Mouse (Mus musculus): ENCODE data around the gene Grin2d.
A peak's percentile ranks its signal among the peaks of the same experiment; 100 is the strongest.
"Not testable (repeated sequence)": the region's sequence is repeated elsewhere in the genome, so short reads cannot be mapped to it uniquely, and the experiment has no call there.

The Grin2d gene

DNA sequence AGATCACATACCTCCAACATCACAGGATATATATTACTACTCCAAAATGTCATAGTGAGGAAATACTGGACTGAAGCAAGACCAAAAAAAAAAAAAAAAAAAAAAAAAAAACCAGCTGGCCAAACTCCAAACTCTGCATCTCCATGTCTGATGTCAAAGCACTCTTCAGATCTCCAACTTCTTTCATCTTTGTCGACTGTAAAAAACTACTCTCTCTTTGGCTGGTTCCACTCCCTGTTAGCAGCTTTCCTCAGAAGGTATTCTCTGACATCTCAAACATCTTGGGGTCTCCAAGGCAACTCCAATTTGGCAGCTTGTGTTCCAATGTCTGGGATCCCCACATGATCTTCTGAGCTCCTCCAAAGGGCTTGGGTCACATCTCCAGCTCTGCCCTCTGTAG, at the start of gene Grin2d:
Grin2d (minus strand) TSS at position 101 of the 400 bp plus-strand sequence.
- DNase-seq (ENCODE audit: low spot score in 2 of 2) = not testable (repeated sequence)

DNA sequence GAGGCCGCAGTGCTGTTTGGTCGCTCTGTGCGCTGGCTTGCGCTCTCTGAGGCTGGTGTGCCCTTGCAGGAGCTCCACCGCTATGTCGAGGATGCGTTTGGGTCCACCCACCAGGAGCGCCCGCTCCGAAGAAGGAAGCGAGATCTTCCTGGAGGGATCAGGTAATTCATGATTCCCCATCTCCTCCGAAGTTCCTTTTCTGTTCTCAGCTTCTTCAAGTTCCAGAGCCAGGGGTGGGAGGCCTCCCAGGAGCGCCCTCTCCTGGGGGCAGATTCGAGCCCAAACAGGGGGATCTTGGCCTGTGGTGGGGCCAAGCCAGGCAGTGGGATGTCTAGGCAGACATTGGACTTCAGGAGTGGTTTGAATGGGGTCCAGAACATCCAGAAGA, 46.2 kb upstream of the Grin2d start:
- peak in 1 of 2 experiments; percentile 64 for DNase-seq (ENCODE audit: low spot score in 2 of 2)

DNA sequence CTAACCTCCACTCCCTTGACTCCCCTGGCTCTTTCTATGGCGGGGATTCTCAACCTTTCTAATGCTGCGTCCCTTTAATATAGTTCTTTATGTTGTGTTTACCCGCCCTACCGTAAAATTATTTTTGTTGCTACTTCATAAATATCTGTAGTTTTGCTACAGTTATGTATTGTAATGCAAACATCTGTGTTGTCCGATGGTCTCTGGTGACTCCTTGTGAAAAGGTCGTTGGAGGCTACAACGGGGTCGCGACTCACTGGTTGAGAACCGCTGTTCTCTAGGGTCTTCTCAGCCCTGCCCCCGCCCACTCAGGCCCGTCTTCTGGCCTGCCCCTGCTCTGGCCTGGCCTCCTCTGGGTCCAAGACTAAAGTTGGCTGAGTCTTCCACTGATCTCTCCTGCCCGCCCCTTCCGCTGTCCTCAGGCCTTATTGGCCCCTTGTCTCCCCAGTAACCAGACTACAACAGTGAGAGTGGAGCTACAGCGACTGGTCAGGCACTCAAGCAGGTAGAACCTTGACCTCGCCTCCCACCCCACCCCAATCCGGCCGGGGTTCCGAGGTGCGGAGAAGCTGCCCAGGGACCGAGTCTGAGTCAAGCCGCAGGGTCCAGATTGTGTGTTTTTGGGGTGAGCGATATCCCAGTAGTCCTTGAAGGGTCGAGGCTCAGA, 45.7 kb upstream of the Grin2d start, which contains the start of gene Ccdc114:
Ccdc114 (plus strand) TSS at position 311 of the 667 bp plus-strand sequence.
- peak; percentile 58 to 71 for DNase-seq (ENCODE audit: low spot score in 2 of 2)

DNA sequence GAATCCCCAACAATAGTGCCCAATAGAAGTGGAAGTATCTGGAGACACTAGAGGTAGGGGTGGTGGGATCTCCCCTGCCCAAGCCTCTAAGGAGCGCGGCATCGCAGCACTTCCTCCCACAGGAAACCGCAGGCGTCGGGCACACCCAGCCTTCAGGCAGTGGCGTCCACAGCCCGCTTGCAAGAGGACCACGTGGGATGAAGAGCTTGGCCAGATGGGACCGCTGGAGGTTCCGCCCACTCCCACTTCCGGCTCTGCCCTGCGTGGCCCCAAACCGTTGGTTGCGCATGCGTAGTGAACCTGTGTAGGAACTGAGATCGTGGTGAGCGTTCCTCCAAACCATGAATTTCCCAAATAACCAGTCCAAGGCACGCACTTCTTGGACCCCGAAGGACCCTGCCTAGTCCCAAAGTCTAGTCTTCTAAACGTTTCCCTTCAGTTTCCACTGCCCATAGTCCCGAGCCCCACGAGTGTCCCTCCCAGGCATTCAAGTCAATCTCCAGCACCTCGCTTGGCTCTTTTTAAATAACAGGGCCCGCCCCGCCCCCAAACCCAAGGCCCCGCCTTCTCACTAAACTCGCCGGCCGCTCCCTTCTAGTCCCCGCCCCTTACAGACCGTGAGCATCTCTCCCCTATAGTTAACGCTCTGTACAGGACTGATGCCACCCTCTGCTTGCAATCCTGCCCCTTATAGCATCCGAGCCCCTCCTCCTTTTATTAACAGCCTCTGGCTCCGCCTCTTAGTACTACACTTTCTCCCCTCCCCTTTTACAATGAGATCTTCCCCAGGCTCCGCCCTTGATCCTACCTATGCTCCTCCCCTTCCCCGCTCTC, 45.0 kb upstream of the Grin2d start:
- DNase-seq (ENCODE audit: low spot score in 2 of 2) = peak; percentile 85 to 94

DNA sequence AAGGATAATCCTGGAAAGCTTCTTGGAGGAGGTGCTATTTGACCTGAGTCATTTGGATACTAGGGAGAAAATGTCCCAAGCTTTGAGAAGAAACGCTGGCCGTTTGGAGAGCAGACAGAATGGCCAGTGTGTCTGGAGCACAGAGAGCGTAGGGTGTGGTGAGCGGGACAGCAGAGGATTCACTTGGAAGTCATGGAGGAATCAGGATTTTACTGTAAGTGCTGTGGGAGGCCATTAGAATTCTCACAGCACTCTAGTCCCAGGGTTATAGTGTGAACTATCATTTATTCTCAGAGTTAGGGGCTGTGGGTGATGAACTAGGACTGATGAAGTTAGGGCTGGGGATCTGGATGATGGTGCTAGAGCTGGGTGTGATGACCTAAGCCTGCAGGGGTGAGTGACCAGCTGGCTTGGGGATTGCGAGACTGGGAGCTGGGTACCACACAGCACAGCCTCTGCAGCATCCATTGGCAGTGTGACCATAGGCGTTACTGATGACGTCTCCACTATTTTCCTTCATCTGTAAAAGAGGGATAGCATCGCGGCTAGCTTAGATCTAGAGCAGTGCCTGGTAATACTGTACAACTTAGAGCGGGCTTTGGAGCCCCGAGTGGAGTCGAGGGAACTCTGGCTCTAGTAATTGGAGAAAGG, 43.9 kb upstream of the Grin2d start:
- DNase-seq (ENCODE audit: low spot score in 2 of 2) = peak; percentile 28 to 33

DNA sequence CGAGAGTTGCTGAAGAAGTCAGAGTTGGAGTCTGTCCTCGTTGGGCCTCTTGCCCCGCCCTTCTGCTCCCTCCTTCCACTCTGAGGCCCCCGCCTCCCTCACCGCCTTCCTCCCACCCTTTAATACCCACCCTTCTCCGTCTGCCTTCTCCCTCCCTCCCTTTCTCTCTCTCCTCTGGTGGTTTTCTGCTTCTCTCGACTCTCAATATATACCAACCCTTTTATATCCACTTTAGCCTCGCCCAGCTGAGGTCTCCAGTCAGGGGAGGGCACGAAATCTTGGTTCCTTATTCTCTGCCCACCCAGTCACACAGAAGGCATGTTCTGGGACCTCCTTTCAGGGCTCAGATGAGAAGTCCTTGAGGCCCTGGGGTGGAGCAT, 43.1 kb upstream of the Grin2d start, which contains the start of gene Emp3:
Emp3 (minus strand) TSS at position 163 of the 380 bp plus-strand sequence.
- DNase-seq (ENCODE audit: low spot score in 2 of 2) = peak; percentile 44 to 75

DNA sequence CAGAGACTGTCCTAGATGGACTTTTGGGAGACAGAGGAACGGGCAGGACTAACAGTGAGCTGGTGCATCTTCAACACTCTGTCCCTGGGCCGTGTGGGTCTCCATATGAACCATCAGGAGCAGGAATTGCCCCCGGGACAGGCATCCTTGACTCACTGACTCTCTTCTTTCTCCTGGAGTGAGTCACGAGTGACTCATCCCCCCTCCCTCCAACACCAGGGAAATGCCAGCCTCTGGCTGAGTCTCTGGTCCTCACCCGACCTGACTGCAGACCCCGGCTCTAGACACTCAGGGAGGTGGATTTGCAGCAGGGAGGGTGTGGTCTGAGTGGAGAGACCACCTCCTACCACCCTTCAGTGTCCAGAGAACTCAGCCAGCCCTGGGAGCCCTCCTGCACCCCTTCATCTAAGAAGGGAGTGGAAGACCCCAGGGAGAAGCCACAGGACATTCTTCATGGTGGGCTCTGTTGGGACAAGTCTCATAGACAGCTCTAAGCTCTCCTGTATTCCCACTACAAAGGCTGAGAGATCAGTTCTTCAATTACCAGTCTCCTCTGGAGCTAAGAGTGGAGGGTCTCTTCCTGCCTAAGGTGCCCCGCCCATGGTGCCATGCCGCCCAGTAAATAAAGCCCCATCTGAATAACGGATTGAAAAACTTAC, 42.5 kb upstream of the Grin2d start:
- DNase-seq (ENCODE audit: low spot score in 2 of 2) = peak; percentile 29 to 41

DNA sequence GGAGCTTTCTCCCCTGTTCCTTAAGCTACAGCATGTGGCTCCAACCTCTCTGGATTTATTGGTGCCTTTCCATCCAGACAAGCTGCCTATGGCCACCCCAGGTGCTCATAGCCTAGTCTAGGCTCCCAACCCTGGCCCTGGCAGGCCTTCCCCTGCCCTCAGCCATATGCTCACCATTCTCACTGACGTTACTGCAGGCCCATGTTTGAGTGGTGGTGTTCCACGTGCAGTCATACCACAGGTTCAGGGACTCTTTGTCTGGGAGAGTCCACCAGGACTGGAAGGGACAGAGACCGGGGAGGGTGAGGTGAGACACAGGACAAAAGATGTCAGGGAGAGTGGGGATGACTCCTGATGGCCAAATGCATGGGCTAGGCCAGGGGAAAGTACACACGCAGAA, 41.6 kb upstream of the Grin2d start:
- peak in 1 of 2 experiments; percentile 26 for DNase-seq (ENCODE audit: low spot score in 2 of 2)

DNA sequence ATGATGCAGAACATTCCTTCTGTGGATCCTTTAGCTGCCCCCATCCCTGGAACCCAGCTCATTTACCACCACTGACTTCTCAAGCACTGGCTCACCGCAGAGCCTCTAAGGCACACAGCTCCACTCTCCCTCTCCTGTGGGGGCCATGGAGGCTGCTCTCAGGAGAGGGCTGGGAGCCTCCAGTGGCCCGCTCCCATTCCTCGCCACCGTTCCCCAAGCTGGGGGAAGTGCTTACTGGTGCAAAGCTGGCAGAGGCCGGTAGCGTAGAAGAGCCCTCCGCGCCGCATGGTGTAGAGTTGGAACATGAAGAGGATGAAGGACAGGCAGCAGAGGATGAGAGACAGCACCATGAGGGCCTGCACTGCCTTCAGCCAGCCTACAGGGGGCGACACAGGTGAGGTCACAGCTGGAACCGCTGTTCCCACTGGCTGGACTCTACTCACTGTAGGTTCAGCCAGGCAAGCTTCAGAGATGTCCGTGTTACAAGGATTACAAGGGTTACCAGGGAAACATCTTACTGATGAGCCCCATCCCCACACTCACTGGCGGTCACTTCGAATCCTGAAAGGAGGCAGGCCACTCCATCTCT, 41.0 kb upstream of the Grin2d start:
- peak; percentile 31 to 67 for DNase-seq (ENCODE audit: low spot score in 2 of 2)

DNA sequence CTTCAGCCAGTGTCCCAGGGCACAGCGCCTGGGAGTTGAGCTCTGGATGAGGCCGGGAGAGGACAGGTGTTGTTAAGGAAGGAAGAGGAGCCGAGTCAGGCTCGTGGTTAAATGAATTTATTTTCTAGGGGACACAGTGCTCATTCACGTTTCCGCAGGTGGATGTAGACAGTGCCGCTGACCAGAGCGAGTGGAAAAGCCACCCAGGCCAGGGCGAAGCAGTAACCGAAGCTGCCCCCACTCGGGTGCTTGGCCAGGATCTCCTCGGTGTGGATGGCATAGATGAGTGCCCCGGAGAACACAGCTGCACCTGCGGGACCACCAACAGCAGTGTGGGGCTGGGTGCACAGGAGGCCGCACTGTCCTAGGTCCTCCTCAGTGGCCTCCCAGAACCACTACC, 39.7 kb upstream of the Grin2d start:
- DNase-seq (ENCODE audit: low spot score in 2 of 2) = no peak

DNA sequence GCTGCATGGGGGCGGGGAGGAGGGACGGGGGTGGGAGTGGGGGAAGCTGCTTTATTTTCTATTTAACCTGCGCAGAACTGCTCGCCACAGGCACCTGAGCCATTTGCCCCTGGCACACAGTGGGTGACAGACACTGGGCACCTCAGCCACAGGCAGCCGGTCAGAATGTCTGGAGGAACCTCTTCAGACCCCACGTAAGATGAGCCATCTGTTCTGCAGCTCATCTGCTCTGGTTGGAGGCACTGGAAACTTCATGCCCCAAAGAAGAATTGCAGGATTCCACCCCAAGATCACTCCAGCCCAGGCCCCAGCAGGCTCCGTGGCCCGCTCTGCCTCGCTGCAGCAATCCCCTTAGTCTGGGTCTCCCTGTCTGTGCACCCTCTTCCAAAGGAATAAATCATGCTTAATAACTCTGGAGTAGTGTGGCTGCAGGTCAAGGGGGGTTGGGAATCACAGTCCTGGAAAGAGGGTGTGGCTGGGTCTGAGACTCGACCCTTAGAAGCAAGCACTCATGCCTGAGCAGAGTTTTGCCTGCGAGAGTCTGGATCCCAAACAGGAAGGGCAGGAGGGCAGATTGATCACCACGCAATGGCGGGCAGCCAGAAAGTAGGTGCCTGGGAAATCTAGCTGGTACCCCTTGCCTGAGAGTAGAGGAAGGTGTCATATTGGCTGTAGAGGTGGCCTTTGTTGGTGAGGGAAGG, 39.0 kb upstream of the Grin2d start:
- no peak for DNase-seq (ENCODE audit: low spot score in 2 of 2)

DNA sequence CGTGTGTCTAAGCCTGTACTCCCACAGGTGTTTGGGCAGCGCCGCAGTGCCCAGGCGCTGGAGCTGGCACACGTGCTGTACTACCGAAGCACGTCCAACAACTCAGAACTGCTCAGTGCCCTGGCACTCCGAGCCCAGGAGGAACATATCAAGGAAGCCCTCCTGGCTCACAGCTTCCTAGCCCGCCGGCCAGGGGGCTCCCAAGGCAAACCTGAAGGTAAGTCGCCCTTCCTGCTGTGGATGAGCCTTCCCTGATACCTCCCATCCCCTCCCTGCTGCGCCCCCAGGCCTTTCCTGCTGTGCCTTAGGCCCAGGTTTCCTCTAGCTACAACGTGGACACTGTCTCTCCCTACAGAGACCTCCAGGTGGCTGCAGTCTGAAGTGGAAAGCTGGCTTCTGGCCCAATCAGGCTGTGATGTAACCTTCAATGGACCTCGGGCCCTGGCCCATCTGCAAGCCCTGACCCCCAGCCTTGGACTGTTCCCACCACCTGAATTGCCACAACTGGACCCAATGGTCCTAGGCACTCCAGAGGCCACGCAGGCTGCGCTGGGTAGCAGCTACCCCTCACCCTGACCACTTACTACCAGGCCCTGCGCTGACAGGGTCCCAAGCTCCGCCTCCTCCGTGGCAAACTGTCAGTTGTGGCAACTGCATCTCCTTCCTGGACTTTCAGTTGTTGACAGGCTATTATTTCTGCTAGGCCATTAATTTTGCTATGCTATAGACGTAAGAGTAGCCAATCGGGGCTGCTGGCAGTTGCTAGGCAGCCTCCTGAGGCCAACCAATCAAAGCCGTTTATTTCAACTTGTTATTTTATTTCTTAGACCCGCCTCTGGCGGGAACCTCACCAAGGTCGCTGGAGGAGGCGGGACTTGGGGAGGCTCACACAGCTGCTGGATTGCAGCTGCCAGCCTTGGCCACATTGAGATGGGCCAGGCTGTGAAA, 38.2 kb upstream of the Grin2d start:
- DNase-seq (ENCODE audit: low spot score in 2 of 2) = peak; percentile 73 to 88

DNA sequence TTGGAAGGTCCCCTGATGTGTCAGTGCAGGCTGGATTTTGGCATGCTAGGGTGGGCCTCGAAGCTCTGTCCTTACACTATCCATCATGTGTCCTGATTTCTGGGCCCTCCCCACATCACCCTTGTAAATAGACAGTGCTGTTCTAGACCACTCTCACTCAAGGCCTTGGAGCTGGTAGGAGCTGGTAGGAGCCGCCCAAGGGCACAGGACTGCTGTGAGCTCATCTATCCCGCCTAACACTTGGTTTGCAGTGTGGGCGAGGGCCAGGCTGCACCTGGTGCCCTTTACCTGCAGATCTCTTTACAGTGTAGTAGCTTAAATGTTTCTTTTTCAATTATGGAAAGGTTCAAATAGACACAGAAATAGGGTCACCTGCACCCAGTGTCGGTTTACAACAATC, 36.8 kb upstream of the Grin2d start:
- DNase-seq (ENCODE audit: low spot score in 2 of 2) = no peak

DNA sequence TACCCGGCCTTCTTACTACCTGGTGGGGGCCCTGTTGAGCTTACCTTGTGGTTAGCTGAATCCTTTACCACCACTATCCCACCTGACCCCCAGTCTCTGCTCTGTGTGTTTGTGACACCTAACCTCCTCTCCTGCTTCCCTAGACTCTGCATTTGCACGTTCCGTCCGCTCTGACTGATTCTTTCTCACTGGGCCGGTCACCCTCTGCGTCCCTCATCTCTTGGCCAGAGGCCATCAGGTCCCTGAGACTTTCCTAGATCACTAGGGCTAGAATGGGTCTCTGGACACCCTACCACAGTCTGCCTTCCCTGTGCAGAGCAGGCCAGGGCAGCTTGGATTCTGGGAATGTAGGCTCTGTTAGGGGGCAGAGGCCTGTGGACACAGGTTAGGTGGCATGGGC, 35.9 kb upstream of the Grin2d start:
- DNase-seq (ENCODE audit: low spot score in 2 of 2) = no peak

DNA sequence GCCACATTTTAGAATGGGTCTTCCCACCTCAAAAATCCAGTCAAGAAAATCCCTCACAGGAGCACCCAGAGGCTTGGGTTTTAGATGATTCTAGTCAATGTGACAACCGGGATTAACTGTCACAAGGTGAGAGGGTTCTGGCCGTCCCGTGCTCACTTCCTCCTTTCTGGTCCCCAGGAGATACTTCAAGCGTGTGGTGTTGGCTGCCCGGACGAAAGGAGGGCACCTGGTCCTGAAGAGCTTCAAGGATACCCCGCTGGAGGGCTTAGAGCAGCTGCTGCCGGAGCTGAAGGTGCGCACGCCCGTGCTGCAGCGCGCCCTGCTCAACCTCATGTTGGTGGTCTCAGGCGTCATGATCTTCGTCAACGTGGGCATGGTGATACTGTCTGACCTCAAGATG, 31.0 kb upstream of the Grin2d start:
- DNase-seq (ENCODE audit: low spot score in 2 of 2) = no peak

DNA sequence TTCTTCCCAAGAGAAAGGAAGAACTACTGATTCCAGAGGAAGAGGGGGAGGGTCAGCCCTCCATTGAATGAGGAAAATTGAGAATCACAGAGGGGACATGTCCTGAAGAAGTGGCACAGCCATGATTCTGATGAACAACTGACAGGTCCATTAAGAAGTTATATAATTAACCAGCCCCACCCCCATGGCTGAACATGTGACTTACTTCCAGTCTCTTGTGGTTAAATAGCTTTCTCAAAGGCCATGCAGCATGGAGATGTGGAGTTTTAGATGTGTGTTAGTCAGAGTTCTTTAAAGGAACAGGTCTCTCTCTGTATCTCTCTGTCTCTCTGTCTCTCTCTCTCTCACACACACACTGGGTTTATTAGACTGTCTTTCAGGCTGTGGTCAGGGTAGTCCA, 30.2 kb upstream of the Grin2d start:
- DNase-seq (ENCODE audit: low spot score in 2 of 2) = no peak

DNA sequence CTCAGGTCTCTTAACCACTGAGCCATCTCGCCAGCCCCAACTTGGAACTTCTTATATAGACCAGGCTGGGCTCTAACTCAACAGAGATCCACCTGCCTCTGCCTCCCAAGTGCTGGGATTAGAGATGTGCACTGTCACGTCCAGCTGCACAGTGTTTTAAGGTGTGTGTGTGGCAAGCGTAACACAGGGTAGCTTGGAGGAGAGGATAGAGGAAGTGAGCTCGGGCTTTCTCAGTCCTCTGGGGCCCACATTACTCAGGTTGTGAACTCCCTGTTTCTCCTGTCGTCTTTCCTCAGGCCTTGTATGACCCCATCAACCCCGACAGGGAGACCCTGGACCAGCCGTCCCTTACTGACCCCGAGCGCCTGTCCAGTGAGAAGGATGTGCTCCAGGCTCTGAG, 28.4 kb upstream of the Grin2d start:
- no peak for DNase-seq (ENCODE audit: low spot score in 2 of 2)

DNA sequence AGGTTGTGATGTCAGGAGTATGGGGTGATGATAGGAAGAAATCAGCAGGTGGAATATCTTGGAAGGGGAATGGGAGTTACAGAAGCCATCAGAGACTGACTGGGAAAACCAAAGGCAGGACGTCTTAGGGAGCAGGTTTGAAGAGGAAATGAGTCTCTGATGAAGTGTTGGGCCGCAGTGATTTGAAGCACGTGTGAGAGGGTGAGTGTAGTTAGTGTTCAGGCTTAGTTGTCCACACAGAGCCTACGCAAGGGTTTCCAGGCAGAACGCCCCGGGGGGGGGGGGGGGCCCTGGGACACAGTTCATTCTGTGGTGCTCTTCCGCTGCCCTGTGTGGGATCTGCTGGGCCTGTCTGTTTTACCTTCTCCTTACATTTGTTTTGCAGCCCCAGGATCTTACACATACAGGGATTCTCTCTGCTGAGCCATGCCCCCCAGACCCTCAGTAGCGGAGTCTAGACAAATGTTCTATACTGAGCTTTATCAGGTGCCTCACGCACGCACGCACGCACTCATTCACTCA, 24.4 kb upstream of the Grin2d start:
- no peak for DNase-seq (ENCODE audit: low spot score in 2 of 2)

DNA sequence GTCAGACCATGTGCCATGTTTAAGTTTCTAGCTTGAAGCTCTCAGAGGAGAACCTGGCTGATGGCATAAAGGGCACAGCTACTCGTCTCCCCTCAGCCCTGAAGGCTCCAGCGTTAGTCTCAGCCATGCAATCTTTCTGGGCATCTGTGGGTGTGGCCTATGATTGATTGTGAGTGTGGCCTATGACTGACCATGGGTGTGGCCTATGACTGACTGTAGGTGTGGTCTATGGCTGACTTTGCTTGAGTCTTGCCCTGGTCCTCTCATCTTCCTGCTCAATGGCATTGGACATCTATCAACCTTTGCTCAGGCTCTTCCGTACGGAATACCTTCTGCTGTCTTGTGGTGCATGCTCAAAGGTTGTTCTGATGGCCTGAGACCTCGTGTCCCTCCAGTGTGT, 23.4 kb upstream of the Grin2d start:
- peak in 1 of 2 experiments; percentile 58 for DNase-seq (ENCODE audit: low spot score in 2 of 2)

DNA sequence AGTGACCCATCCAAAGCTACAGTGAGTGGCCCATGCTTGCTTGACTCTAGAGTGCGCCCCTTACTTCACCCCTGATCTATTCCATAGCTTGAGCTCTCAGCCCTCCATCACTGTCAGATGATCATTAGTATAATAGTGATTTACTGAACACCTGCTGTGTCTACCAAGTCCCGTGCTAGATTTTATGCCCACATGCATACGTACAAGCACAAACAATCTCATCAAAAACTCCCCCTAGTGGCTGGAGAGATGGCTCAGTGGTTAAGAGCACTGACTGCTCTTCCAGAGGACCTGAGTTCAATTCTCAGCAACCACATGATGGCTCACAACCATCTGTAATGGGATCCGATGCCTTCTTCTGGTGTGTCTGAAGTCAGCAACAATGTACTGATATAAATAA, 19.9 kb upstream of the Grin2d start:
- DNase-seq (ENCODE audit: low spot score in 2 of 2) = peak in 1 of 2 experiments; percentile 55
